Mouse (Mus musculus): Measurements from ENCODE around the gene Bcl7b. TPM values are rescaled to one million over a fixed set of nuclear protein-coding genes. Genes with fewer than 3 reads are reported as not detected.
"Not testable (repeated sequence)": the region's sequence is repeated elsewhere in the genome, so short reads cannot be mapped to it uniquely, and the experiment has no call there.

Bcl7b gene
- total RNA-seq, 4 experiments from 2014 or later: 65.5 to 89.7 (median 78.2) TPM

DNA sequence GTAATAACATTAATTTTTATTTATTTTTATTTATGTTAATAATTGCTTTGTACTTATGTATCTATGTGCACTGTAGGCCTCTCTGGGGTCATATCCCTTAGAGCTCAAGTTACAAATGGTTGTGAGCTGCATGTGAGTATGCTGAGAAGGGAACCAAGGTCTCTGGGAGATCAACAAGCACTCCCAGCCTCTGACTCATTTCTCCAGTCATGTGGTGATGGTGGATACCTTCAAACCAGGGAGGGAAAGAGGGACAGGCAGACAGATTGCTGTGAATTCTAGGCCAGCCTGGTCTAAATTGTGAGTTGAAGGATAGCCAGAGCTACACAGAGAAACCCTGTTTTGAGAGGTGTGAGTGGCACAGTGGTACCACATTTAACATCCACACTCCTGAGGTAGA is 52.9 kb downstream of the Bcl7b start:
- peak; percentile 42 for DNase-seq

DNA sequence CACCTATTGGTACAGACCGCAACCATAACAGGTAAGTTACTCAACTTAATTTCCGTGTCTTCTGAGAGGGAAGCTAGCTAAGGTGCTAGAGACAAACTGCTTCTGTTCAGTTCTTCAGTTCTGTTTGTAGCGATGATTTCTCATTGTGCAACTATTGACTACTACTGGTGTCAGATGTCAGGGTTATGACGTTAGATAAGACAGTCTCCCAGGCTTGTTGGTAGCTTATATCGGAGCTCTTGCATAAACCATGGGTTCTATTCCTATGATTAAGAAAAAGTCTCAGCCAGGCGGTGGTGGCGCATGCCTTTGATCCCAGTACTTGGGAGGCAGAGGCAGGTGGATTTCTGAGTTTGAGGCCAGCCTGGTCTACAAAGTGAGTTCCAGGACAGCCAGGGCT is 54.0 kb downstream of the Bcl7b start:
- DNase-seq: no peak

DNA sequence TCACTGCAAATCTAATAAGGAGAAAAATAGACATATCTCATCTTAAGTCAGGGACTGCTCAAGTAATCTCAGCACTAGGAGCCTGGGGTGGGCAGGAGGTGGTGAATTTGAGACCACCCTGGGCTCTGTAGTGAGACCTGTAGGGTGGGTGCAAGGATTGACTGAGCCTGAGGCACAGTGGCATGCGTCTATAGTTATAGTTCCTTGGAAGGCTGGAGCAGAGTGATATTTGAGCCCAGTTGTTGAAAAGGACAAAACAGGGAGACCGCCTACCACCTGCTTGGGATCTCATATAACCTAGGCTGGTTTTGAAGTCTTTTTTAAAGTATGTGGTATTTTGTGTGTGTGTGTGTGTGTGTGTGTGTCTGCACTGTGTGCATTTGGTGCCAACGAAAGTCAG is 56.1 kb downstream of the Bcl7b start:
- DNase-seq: no peak

DNA sequence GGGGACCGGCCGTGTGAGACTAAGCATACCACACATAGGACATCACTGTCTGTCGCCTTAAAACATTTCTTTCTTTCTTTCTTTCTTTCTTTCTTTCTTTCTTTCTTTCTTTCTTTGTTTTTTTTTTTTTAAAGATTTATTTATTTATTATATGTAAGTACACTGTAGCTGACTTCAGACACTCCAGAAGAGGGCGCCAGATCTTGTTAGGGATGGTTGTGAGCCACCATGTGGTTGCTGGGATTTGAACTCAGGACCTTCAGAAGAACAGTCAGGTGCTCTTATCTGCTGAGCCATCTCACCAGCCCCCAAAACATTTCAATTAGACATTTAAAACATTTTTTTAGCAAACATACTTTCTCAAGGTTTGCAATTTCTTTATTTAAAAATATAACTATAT is 57.8 kb downstream of the Bcl7b start:
- DNase-seq: not testable (repeated sequence)

DNA sequence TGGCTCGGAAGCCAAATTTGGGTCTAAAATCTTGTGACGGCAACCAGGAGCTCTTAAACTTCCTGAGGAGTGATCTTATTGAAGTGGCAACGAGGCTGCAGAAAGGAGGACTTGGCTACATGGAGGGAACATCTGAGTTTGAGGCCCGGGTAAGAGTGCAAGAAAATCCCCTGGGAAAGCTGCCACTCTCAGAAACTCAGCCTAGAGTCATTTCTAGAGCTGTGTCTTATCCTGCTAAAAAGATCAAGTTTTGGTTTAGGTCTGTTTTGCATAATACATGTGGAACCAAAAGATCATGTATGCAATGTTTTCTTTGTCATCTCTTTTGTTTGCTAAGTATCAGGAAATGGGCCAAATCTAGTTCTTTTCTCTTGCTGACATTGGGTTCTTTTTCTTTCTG is 62.1 kb downstream of the Bcl7b start:
- no peak for DNase-seq

Small RNAs within 50 kb of the gene (microRNA-seq; reads per million reads assigned to microRNA genes)
- 0 reads per million in 2 experiments for gene Gm25315

Other genes with a start within 250 kb of the Bcl7b start
- 10 to 100 TPM; 22.1 to 55.7 (median 44.6) TPM for gene Mettl27, start 235.9 kb upstream of the Bcl7b start, total RNA-seq (2022)
- gene Cldn4, start 221.3 kb upstream of the Bcl7b start, total RNA-seq (2022): not detected
- 1 to 10 TPM in 3 of 4 experiments, not detected in 1; 1.1 to 1.5 (median 1.4) TPM for gene Cldn3, start 182.1 kb upstream of the Bcl7b start, total RNA-seq (2022)
- 10 to 100 TPM; 52.4 to 65.4 (median 55.9) TPM for gene Abhd11, start 159.1 kb upstream of the Bcl7b start, total RNA-seq (2022)
- 10 to 100 TPM in 3 of 4 experiments, 1 to 10 TPM in 1; 4.9 to 15.9 (median 12.1) TPM for gene Stx1a, start 144.8 kb upstream of the Bcl7b start, total RNA-seq (2022)
- gene Dnajc30, start 104.1 kb upstream of the Bcl7b start, total RNA-seq (2022): 10 to 100 TPM; 35.8 to 42.0 (median 38.7) TPM
- 10 to 100 TPM; 54.5 to 56.7 (median 55.8) TPM for gene Bud23, start 103.3 kb upstream of the Bcl7b start, total RNA-seq (2022)
- 1 to 10 TPM; 2.2 to 6.5 (median 4.8) TPM for gene Vps37d, start 90.0 kb upstream of the Bcl7b start, total RNA-seq (2022)
- gene Mlxipl, start 78.4 kb upstream of the Bcl7b start, total RNA-seq (2022): 10 to 100 TPM; 33.6 to 42.9 (median 37.8) TPM
- gene Tbl2, start 18.6 kb upstream of the Bcl7b start, total RNA-seq (2022): 10 to 100 TPM; 21.2 to 30.4 (median 25.6) TPM
- 100 to 1,000 TPM in 1 of 4 experiments, 10 to 100 TPM in 3; 71.4 to 118 (median 94.8) TPM for gene Baz1b, start 19.0 kb downstream of the Bcl7b start, total RNA-seq (2022)
- gene Fzd9, start 82.9 kb downstream of the Bcl7b start, total RNA-seq (2022): 10 to 100 TPM in 1 of 4 experiments, 1 to 10 TPM in 3; 2.8 to 10.5 (median 6.3) TPM
- under 1 TPM in 2 of 4 experiments, not detected in 2; 0.21 to 0.52 TPM for gene Fkbp6, start 181.8 kb downstream of the Bcl7b start, total RNA-seq (2022)
- not detected for gene Trim50, start 185.0 kb downstream of the Bcl7b start, total RNA-seq (2022)
- gene Nsun5, start 201.7 kb downstream of the Bcl7b start, total RNA-seq (2022): 10 to 100 TPM; 21.9 to 25.0 (median 22.9) TPM
- 10 to 100 TPM; 17.2 to 24.1 (median 22.5) TPM for gene Pom121, start 226.3 kb downstream of the Bcl7b start, total RNA-seq (2022)